In genomic region chr2:73285630-73286029, GRCm38 (mm10) we compare ENCODE assay signal across 11 mouse cellular contexts. TPM values are rescaled to one million over a fixed set of nuclear protein-coding genes. Genes with fewer than 3 reads are reported as not detected.
DNase-seq lines count a peak whose midpoint lies in the region; ATAC-seq and TF ChIP-seq lines count a peak whose summit lies in the region.
"Had no signal": no experiment of that assay in that cellular context is flagged by ENCODE, and none has a peak within 500 bp of the region (broad histone marks: within the 10 kb centered on the region; RNA-seq: fewer than 3 reads in every experiment).

No protein-coding gene starts in this region.

- peaks cover 23% of the 10 kb centered on the region; the same call in 1 of the 2 replicates for H3K36me3 ChIP-seq in intestine, postnatal 0 days (ENCODE audit: control insufficient read depth, insufficient read depth)
- H3K36me3 ChIP-seq in intestine, embryonic 15.5 days = no peaks in the 10 kb centered on the region
- H3K36me3 ChIP-seq in limb, embryonic 10.5 days = peaks cover 10% of the 10 kb centered on the region
- peaks cover 7% of the 10 kb centered on the region for H3K36me3 ChIP-seq in forebrain, embryonic 10.5 days (replicated peaks)

- no peaks in the 10 kb centered on the region; the same call in 1 of the 2 replicates for H3K4me1 ChIP-seq in intestine, postnatal 0 days (replicated peaks; ENCODE audit: control insufficient read depth, insufficient read depth, low read length)
- H3K4me1 ChIP-seq in intestine, embryonic 15.5 days (replicated peaks) = peaks cover 1% of the 10 kb centered on the region; the same call in 1 of the 2 replicates
- peaks cover 7% of the 10 kb centered on the region for H3K4me1 ChIP-seq in limb, embryonic 10.5 days
- peaks cover 9% of the 10 kb centered on the region for H3K4me1 ChIP-seq in forebrain, embryonic 10.5 days

- H3K4me3 ChIP-seq in intestine, postnatal 0 days (ENCODE audit: low read depth, low read length) = no peak overlapping the region
- no peak overlapping the region for H3K4me3 ChIP-seq in intestine, embryonic 15.5 days (replicated peaks)
- no peak overlapping the region for H3K4me3 ChIP-seq in limb, embryonic 10.5 days
- no peak overlapping the region for H3K4me3 ChIP-seq in forebrain, embryonic 10.5 days
- H3K4me3 ChIP-seq: neural tube, embryonic 12.5 days had no signal

- TF ChIP-seq CTCF in intestine, postnatal 0 days (IDR thresholded peaks at IDR 0.05; ENCODE audit: low read depth) = peak; percentile 72

- WGBS in intestine, postnatal 0 days = 10% methylated on average over 2 of the region's 2 CpGs
- 6% methylated on average over 2 of the region's 2 CpGs for WGBS in intestine, embryonic 15.5 days
- 18% methylated on average over 2 of the region's 2 CpGs for WGBS in limb, embryonic 10.5 days
- 9% methylated on average over 2 of the region's 2 CpGs for WGBS in forebrain, embryonic 10.5 days

- peaks cover 16% of the 10 kb centered on the region for H3K27me3 ChIP-seq in intestine, postnatal 0 days (replicated peaks; ENCODE audit: control insufficient read depth, insufficient read depth, low read length)
- peaks cover 15% of the 10 kb centered on the region for H3K27me3 ChIP-seq in intestine, embryonic 15.5 days (replicated peaks)
- peaks cover 21% of the 10 kb centered on the region for H3K27me3 ChIP-seq in limb, embryonic 10.5 days (ENCODE audit: low read depth, poor library complexity, severe bottlenecking)
- H3K27me3 ChIP-seq in forebrain, embryonic 10.5 days (ENCODE audit: poor library complexity, severe bottlenecking) = peaks cover 22% of the 10 kb centered on the region

- ATAC-seq in intestine, postnatal 0 days = no peak
- no peak for ATAC-seq in intestine, embryonic 15.5 days

- H3K27ac ChIP-seq in intestine, postnatal 0 days (ENCODE audit: low read depth, low read length) = no peak overlapping the region
- no peak overlapping the region for H3K27ac ChIP-seq in intestine, embryonic 15.5 days
- no peak overlapping the region for H3K27ac ChIP-seq in limb, embryonic 10.5 days
- no peak overlapping the region for H3K27ac ChIP-seq in forebrain, embryonic 10.5 days
- H3K27ac ChIP-seq: neural tube, embryonic 12.5 days had no signal

- no peak overlapping the region for H3K9ac ChIP-seq in intestine, postnatal 0 days (ENCODE audit: low read depth, low read length)
- H3K9ac ChIP-seq in intestine, embryonic 15.5 days = no peak overlapping the region
- H3K9ac ChIP-seq: neural tube, embryonic 12.5 days had no signal

- H3K4me2 ChIP-seq in intestine, postnatal 0 days (replicated peaks; ENCODE audit: low read depth) = no peak overlapping the region
- H3K4me2 ChIP-seq in intestine, embryonic 15.5 days (replicated peaks) = no peak overlapping the region
- H3K4me2 ChIP-seq: neural tube, embryonic 12.5 days had no signal

- DNase-seq in thymus, postnatal 4 days = peak; percentile 25
- no peak for DNase-seq in thymus, adult 18-20 months
- DNase-seq in embryo, embryonic 11 days = peak; percentile 81
- DNase-seq in limb, embryonic 10.5 days (ENCODE audit: low spot score) = no peak
- no peak for DNase-seq in gastrocnemius, postnatal 10 days
- no peak for DNase-seq in forebrain, embryonic 10.5 days (ENCODE audit: extremely low spot score, low spot score)
- DNase-seq: heart, adult 11 months; kidney, postnatal 10 days had no signal

- no peaks in the 10 kb centered on the region for H3K9me3 ChIP-seq in intestine, postnatal 0 days (ENCODE audit: control insufficient read depth)
- H3K9me3 ChIP-seq in intestine, embryonic 15.5 days = no peaks in the 10 kb centered on the region
- H3K9me3 ChIP-seq in limb, embryonic 10.5 days (replicated peaks) = no peaks in the 10 kb centered on the region
- no peaks in the 10 kb centered on the region for H3K9me3 ChIP-seq in forebrain, embryonic 10.5 days
- H3K9me3 ChIP-seq: neural tube, embryonic 12.5 days had no signal

RNA-seq across cellular contexts. Expression of gene Sp9, which starts 13.9 kb away (rescaled TPM):
- not detected in 2 replicates for polyA plus RNA-seq in intestine, postnatal 0 days (2015; fragmentation: Nextera tagmentation; extraction: Ambion mirVana)
- polyA plus RNA-seq in intestine, embryonic 15.5 days (2015; fragmentation: Nextera tagmentation; extraction: Ambion mirVana) = not detected in 2 replicates
- polyA plus RNA-seq in limb, embryonic 10.5 days (2016; fragmentation: Nextera tagmentation; extraction: Ambion mirVana) = 0.19 and 0.36 TPM in 2 replicates
- total RNA-seq in gastrocnemius, postnatal 10 days (2021) = under 1 TPM in 1 of 2 experiments, not detected in 1; 0.05 TPM
- 0.94 and 1.1 TPM in 2 replicates for polyA plus RNA-seq in forebrain, embryonic 10.5 days (2016; fragmentation: Nextera tagmentation; extraction: Ambion mirVana)

RNA-seq across cellular contexts. Expression of gene Scrn3, which starts 26.8 kb away (rescaled TPM):
- 7.8 and 8.7 TPM in 2 replicates for polyA plus RNA-seq in intestine, postnatal 0 days (2015; fragmentation: Nextera tagmentation; extraction: Ambion mirVana)
- polyA plus RNA-seq in intestine, embryonic 15.5 days (2015; fragmentation: Nextera tagmentation; extraction: Ambion mirVana) = 16.4 and 16.7 TPM in 2 replicates
- polyA plus RNA-seq in limb, embryonic 10.5 days (2016; fragmentation: Nextera tagmentation; extraction: Ambion mirVana) = 14.7 and 16.5 TPM in 2 replicates
- total RNA-seq in gastrocnemius, postnatal 10 days (2021) = 10 to 100 TPM; 20.2 to 21.8 TPM
- 12.8 and 13.8 TPM in 2 replicates for polyA plus RNA-seq in forebrain, embryonic 10.5 days (2016; fragmentation: Nextera tagmentation; extraction: Ambion mirVana)

RNA-seq across cellular contexts. Expression of gene Cir1, which starts 26.9 kb away (rescaled TPM):
- 17.1 and 19.9 TPM in 2 replicates for polyA plus RNA-seq in intestine, postnatal 0 days (2015; fragmentation: Nextera tagmentation; extraction: Ambion mirVana)
- polyA plus RNA-seq in intestine, embryonic 15.5 days (2015; fragmentation: Nextera tagmentation; extraction: Ambion mirVana) = 16.5 and 20.6 TPM in 2 replicates
- 12.2 and 14.3 TPM in 2 replicates for polyA plus RNA-seq in limb, embryonic 10.5 days (2016; fragmentation: Nextera tagmentation; extraction: Ambion mirVana)
- 10 to 100 TPM; 14.7 to 15.2 TPM for total RNA-seq in gastrocnemius, postnatal 10 days (2021)
- 13.3 and 14.0 TPM in 2 replicates for polyA plus RNA-seq in forebrain, embryonic 10.5 days (2016; fragmentation: Nextera tagmentation; extraction: Ambion mirVana)

Comparison
In these comparisons a context has a peak if more than half of its experiments do, and no peak if none do; other contexts are left out.
1. DNase-seq: peak in thymus, postnatal 4 days (single experiment) and embryo, embryonic 11 days (single experiment); none in thymus, adult 18-20 months (0 of 2), limb, embryonic 10.5 days (single experiment), gastrocnemius, postnatal 10 days (single experiment) and forebrain, embryonic 10.5 days (single experiment).